Mouse (Mus musculus) megakaryocyte, adult 5-6 weeks (primary cell): ENCODE results near the gene Aldh6a1. TPM values are rescaled to one million over a fixed set of nuclear protein-coding genes. Genes with fewer than 3 reads are reported as not detected.

Experiments used
- ATAC-seq: 2 replicates; pipeline ENCODE4 v1.8.0; 2016; ENCODE audit warnings: mild to moderate bottlenecking, inconsistent platforms; ENCODE audit not compliant: poor library complexity, severe bottlenecking
- total RNA-seq, 2 experiments: library from RNA; stranded (forward) in 1 of 2; stranded (reverse) in 1 of 2; fragments of 153-499, 151-499 nt in 1 of 2; fragments of 221-1000, 200-1000 nt in 1 of 2; gene quantifications; 2 replicates each; pipeline versions ENCODE4 v1.2.3 to v1.2.4; 2015 to 2017

The Aldh6a1 gene
- total RNA-seq (2015) (8.6 and 9.3 TPM in 2 replicates), total RNA-seq (2017) (4.3 and 5.9 TPM in 2 replicates)

DNA sequence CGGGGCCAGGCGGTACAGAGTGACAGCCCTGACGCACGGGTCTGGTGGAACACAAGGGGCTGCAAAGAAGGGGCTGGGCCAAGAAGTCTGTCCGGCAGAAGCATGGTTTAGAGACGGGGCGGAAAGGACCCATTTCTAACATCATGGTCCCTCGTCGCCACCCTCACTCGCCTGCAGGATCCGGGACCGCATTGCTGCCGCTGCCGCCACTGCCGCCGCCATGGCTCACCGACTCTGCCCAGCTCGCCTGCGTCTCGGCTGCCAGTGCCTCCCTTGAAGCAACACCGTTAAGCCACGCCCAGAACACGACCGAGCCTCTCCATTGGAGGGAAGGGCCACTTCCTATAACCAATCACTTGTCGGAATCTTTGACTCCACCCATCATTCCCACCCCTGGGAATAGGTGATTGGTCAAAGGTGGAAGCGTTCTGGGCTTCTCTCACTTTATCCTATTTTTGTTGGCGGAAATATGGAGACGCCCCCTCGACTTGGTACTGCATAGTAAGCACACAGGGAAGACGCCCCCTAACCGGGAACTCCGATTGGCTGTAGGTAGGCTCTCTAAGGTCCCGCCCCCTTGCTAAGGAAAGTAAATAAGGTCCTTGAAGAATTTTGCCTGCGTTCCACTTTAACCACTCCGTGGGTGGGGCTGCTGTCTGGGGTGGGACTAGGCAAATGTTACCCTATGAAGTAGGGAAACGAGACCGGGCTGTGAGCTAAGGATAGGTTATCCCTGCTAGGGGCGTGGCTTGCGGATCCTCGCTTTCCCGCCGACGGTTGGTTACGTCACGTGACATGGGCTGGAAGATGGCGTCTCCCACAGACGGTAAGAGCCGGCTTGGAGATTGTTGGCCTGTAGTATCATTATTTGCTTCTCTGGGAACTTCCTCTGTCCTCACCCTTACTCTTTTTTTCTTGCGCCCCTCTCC, at the start of gene Aldh6a1, which contains the start of gene Lin52:
Aldh6a1 (minus strand) TSS at position 287 of the 929 bp plus-strand sequence.
Lin52 (plus strand) TSS at position 705 of the 929 bp plus-strand sequence.
- peak; percentile 92 for ATAC-seq

DNA sequence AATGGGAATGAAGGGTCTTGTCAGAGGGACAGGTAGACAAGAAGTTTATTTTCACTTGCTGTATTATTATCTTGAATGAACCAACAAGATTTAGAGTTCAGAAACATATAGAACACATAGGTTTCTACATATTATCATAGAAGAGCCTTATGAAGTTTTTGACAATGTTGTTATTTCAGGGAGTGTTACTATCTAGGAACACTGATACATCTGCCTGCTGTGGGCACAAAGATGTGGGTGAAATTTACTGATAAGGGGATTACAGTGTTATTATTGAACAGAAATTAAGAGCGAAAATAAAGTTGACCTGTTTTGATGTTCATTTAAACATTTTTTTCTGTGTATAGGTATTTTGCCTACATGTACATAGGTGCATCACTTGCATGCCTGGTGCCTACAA, 46.0 kb upstream of the Aldh6a1 start:
- ATAC-seq, result no peak

DNA sequence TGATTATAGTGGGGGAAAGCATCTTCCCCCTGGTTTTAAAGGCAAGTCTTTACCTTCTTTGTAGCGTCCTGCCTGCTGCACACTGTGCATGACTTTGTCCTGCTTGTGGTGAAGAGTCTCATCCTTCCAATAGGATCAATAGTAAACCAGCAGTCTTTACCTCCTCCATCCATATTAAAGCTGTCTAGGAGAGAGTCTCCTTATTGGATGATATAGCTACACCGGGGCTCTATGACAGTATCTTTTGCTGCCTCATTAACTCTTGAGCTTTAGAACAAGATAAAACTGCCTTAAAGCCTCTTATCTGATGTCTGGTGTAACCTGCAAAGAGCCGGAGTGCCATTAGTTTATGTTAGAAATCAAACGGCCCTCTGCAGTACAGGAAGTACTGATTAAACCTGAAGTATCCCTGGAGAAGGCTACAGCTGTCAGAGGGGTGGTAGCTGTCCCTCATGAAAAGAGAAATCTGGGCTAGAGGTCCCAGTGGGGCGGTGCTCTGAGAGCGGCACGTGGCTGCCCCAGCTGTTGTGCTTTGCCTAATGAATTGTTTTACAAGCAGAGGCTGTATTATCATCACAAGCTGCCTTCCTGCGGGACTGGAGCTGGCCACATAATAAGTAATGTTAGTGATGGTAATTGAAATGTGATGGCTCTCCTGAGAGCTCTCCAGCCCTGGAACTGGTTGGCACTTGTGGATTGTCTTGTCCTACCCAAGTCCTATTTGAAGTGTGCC, 36.7 kb upstream of the Aldh6a1 start:
- no peak for ATAC-seq

DNA sequence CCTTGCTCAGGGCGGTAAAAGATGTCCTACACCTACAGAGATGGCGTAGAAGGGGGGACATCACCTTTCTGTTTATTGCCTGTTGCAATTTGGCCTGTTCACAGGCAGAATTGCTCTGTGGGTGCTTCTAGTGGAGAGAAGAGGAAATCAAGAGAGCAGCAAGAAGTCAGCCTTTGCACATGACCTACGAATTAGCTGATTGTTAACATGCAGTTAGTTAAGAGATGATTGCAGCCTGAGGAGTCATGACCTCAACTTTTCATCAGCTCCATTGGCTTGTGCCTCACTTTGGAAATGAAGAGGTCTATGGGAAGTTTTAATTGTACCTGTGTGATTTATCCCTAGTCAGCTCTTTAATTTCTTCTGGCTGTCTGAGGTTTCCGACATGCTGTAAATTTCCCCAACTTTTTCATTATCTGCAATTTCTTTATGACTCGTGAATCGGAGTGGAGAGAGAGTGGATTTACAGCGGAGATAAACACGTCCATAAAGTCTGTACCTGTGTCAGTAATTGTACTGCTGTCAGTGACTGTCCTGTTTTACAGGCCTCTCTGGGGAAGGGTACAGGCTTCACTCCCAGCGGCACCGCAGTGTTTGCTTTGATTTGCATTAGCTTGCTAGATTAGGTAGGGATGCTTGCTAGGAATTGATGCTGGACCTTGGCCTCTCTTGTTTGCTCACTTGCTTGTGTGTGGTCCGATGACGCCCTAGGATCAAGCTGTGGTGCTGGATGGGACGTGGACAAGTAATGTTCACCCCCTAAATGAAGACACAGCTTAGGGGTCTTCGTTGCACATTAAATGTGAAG, 32.2 kb upstream of the Aldh6a1 start:
- no peak for ATAC-seq

DNA sequence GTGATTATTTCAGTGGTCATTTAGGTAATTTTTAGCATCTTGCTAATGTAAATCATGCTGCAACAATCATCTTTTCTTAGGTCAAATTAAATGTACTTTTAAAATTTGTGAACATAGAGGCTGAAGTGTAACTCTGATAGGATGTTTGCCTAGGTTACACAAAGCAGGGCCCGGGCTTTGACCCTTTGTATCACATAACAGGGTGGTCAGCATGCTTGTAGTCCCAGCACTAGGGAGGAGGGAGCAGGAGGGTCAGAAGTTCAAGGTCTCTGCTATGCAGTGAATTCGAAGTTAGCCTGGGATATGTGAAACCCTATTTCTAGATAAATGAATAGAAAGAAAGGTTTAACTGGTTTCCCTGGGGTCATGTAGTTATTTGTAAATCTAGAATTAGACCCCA, 30.4 kb upstream of the Aldh6a1 start:
- no peak for ATAC-seq

DNA sequence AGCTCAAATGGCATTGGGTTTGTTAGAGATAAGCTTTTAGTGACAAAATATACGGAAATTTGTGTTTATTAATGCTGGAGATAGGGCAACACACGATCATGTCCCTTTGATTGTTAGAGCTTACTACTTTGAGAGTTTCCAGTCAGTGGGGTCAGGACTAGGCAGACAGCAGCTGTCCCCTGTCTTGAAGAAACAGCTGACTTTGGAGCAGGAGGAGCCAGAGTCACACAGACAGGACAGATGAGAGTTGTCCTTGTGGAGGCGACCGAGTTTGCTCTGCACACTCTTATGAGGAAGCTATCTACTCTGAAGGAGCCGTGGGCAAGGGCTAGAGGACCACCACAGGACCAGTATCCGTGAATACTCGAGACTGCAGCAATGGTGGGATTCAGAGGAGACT, 28.1 kb upstream of the Aldh6a1 start:
- ATAC-seq, result no peak

DNA sequence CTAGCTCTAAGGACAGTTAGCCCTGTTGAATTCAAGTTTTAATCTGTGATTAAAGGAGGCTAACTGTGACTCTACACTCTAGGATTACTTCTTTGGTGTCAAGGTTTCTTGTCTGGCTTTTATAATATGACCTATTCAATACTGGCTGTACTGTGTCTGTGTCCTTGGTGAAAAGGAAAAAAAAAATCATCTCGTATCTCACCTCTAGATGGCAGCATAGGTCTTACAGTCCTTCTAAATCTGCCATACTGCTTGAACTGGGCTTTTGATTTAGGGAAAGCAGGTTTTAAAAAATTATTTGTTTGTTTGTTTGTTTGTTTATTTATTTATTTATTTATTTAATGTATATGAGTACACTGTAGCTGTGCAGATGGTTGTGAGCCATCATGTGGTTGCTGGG, 17.9 kb upstream of the Aldh6a1 start:
- ATAC-seq, result peak; percentile 63; the same call in 1 of the 2 replicates

DNA sequence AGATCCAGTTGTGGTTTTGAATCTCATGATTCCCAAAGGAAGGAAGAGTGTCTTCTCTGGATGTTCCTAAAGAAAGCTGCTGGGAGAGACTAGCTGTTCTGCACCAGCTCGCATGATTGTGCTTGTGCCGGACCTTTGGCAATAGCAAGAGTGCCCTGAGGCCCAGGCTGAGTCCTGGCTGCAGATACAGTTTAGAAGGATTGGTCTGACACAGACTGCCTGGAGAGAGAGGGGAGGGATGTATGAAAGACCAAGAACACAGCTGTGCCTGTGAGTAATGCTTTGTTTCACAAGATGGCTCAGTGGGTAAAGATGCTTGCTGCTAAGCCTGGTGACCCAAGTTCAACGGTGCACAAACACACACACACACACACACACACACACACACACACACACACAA, 12.1 kb upstream of the Aldh6a1 start:
- no peak for ATAC-seq

DNA sequence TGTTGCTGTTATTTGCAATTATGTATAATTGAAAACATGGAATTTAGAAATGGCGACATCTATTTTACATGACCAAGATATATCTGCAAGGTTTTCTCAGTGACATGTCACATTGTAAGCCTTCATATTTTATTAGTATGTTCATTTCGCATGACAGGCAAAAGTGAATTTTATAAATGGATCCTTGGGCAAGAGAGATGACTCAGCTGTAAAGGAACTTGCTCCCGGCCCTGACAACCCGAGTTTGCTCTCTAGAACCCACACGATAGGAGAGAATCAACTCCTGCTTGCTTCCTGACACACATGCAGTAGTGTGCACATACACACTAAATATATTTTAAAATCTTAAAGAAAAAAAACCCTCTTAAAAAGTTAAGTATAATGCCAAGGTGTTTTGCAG, 10.6 kb upstream of the Aldh6a1 start:
- no peak for ATAC-seq

DNA sequence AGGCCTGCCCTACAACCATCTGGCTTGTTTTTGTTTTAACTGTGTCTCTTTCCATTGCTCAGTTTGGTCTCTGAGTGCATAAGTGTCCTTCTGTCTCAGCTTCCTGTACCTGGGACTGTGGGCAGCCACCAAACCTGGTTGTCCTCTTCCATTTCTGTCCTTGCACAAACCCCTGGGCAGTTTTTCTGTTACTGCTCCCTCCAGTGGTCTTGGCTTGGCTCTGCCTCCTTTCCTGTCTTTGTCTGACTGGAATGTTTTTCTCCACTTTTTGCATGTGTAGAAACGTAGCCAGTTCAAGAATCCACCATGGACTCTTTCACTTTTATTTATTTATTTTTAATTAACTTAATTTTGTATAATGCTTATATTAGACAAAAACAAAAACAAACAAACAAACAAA, 9.0 kb upstream of the Aldh6a1 start:
- ATAC-seq, result no peak

DNA sequence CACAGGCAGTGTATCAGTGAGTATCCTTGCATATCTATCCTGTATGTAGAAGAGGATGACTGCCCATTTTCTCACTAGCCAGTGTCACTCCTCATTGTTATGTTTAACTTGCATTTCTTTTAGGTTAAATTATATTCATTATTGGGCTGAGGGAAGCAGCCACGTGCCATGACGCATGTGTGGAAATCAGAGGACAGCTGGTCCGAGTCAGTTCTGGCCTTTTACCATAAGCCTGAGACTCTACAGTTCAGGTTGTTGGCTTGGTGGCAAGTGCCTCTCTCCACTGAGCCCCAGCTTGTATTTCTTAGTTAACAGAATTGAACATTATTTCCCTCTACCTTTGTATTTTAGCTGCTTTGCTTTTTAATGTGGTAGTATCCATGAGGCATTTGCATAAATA, 6.1 kb upstream of the Aldh6a1 start:
- no peak for ATAC-seq

DNA sequence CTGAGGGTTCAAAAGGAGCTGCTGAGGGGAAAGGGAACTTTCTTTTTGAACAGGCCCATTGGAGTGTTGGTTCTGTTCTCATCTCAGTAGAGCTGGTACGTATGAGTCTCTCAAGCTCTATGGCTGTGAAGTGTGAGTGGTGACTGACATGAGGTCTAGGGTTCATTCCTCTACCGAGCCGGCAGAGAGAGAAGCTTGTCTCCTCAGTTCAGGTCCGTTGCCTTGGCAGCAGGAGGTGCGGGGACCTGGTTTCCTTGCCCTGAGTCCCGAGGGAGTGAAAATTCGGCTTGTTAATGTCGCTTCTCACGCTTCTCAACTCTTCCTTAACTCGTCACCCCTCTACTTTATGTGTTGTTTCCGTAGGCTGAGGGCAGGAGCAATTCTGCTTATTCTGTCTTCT, 997 bp upstream of the Aldh6a1 start:
- ATAC-seq, result no peak

DNA sequence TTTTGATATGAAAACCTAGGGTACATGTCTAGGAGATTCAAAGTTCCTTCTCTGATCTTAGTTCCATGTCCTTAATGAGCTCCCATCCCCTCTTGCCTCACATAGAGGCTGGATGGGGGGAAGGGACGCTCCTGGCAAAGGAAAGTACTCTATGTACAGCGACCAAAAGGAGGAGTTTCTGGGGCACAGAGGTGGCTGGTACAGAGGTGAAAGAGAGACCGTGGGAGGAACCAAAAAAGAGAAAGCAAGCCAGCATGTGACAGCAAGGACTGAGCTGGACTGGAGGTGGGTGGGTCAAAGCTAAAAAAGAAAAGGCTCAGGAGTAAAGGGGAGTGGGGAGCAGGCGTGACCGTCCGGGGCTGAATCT, 470 bp downstream of the Aldh6a1 start:
- no peak for ATAC-seq

DNA sequence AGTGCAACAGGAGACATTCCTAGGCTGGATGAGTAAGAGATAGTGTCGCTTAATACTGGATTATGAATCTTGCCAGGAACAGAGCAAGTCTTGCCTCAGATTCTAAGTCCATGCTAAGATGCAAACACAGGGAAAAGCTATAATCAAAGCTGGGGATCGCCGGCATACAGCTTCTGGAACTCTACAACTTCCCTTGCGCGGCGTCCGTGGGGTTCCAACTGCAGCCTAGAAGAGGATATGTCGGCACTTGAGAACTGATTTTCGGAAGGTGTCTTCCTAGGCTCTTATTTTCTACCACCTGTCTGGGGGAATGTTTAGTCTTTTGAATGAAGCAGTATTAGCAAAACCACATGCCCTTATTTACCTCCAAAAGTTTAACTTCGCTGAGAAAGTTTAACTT, 917 bp downstream of the Aldh6a1 start:
- ATAC-seq, result no peak

DNA sequence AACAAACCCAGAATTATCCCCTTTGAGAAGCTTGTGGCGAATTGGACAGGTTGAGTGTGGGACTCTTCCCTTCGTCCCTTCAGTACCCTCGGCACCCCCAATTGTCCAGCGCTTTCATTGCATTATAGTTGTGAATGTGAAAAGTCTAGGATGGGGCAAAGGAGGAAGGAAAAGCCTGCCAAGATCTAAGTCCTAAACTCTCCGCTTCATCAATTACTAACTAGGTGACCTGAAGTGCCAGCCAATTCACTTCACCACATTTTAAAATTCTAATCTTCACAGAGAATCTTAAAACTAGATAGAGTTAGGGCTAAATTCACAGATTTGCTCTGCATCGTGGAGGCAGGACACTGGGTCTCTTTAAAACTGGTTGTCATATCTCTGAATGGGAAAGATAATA, 2.6 kb downstream of the Aldh6a1 start:
- ATAC-seq, result no peak

DNA sequence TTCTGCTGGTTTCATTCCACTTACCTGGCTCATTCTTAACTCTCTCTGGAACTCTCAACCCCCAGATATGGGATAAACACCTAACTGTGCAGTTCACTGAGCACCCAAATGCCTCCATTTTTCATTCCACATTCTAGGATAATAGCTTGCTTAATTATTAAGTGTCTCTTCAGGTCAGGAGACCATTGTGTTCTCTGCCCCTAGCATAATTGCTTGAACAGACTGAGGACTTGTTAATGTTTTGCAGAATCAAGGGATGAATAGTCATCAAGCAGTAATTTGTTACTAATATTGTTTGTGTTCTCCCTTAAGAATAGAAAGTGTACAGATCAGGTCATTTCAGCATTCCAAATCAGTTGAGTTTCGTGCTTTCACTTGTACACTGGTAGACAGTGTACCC, 3.4 kb downstream of the Aldh6a1 start:
- no peak for ATAC-seq

DNA sequence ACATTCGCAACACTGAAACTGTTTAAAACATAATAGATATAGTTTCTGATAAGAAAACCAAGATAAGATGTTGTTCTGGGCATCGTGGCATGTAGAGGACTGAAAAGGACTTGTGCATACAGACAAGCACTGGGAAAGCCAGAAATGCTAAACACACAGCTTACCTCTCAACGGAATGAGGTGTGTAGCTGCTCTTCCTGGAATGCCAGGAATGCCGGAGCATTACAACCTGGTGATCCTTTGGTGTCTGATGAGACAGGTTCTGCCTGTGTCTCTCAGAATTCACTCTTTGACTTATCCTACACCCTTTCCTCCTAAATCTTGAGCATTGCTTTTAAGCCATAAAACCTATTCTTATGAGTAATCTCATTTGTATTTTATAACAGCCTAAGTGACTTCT, 8.3 kb downstream of the Aldh6a1 start:
- no peak for ATAC-seq

DNA sequence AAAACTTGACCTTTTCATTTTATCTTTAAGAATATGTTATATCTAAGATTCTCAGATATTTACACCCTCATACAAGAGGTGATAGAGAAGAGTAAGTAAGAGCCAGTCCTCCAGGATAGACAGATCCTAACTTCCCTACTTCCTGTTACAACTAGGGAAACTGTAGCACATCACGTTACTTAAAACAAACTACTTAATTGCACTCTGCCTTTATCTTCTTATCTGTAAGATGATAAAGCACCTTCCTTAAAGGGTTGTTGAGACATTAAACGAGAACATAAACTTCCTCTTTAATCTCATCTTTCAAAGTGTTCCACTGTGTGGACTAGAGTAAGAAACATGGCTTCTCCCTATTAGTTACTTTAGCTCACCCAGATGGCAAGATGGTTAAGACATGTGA, 12.1 kb downstream of the Aldh6a1 start:
- ATAC-seq, result no peak

DNA sequence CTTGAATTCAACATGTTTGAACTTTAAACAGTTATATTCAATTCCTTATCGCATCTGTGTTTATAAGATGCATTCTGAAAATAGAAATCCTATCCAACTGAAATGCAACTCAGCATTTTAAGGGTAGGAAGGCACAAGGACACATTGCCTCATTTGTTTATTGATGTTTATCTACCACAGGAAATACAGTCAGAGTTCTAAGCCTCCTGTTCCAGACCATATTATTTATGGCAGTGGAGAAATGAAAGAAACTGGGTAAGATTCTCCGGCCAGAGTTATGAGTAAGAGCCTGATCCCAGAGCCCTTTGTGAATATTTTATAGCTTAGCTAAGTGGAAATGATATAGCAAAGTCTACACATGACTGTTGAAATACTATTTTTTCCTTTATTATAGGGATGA, 21.0 kb downstream of the Aldh6a1 start:
- ATAC-seq, result no peak

DNA sequence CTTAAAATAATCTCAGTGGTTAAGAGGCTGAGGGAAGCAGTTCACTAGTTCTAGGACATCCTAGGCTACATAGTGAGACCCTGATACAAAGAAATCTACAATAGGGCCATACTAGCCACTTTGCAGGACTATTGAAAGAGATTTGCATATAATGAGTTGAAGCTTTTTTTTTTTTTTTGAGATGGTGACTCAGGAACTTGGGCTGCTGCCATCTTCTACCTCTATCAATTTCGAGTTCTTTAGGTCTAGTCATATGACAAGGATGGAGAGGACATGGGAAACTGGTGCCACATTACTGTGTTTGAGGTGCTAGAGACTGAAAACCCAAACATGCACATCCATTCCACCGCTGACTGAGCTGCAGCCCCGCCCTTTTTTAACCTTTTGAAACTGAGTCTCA, 26.8 kb downstream of the Aldh6a1 start:
- no peak for ATAC-seq

DNA sequence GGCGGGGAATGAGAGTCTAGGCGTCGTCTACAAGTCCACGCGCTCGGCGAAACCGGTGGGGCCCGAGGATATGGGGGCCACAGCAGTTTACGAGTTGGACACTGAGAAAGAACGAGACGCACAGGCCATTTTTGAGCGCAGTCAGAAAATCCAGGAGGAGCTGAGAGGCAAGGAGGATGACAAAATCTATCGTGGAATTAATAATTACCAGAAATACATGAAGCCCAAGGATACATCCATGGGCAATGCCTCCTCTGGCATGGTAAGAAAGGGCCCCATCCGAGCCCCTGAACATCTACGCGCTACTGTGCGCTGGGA, 33.2 kb downstream of the Aldh6a1 start:
- no peak for ATAC-seq
